Mouse (Mus musculus) liver, embryonic 14.5 days (tissue): ENCODE measurements around the gene Gcnt7. TPM values are rescaled to one million over a fixed set of nuclear protein-coding genes. Genes with fewer than 3 reads are reported as not detected.
A peak's percentile ranks its signal among the peaks of the same experiment; 100 is the strongest.

Source experiments
- ATAC-seq: fragments of 200-750 bp; cut with Nextera tagmentation; 2 replicates; pipeline ENCODE4 v1.8.0; 2017; ENCODE audit warnings: moderate number of reproducible peaks, mild to moderate bottlenecking, moderate library complexity; ENCODE audit not compliant: insufficient read depth
- DNase-seq, 3 experiments: peaks; one replicate each; pipeline ENCODE4 v3.0.0-alpha.2; 2012 to 2013; ENCODE audit warnings: low read depth in 3 of 3, low spot score in 3 of 3
- H3K27ac ChIP-seq: fragments of 300-500 bp; sonication (generic); 2 replicates; pipeline ENCODE4 v1.5.1; 2014; ENCODE audit warnings: moderate library complexity, mild to moderate bottlenecking, control low read depth, inconsistent platforms
- H3K27me3 ChIP-seq: fragments of 300-500 bp; sonication (generic); 2 replicates; pipeline ENCODE4 v1.6.1; 2014; ENCODE audit warnings: mild to moderate bottlenecking, low read length, moderate library complexity; ENCODE audit not compliant: control insufficient read depth, insufficient read depth
- H3K36me3 ChIP-seq: fragments of 300-500 bp; sonication (generic); replicated peaks from 2 replicates; pipeline ENCODE4 v1.6.1; 2014; ENCODE audit warnings: low read depth; ENCODE audit not compliant: control insufficient read depth, insufficient read depth
- H3K4me1 ChIP-seq, 2 experiments: fragments of 200-500 bp in 1 of 2; fragments of 300-500 bp in 1 of 2; sonication (generic) in 1 of 2; replicated peaks; 2 replicates each; pipeline ENCODE4 v1.6.1; 2012 to 2014; ENCODE audit warnings: antibody characterized with exemption in 1 of 2, inconsistent platforms in 1 of 2, low read length in 1 of 2; ENCODE audit not compliant: control insufficient read depth in 2 of 2, insufficient read depth in 2 of 2
- H3K4me2 ChIP-seq: fragments of 300-500 bp; sonication (generic); 2 replicates; pipeline ENCODE4 v1.6.1; 2014; ENCODE audit warnings: low read depth, mild to moderate bottlenecking, control low read depth, moderate library complexity
- H3K4me3 ChIP-seq, 2 experiments: fragments of 200-500 bp in 1 of 2; fragments of 300-500 bp in 1 of 2; sonication (generic) in 1 of 2; 2 replicates each; pipeline ENCODE4 v1.5.1; 2012 to 2014; ENCODE audit warnings: low read depth in 2 of 2, low read length in 2 of 2, mild to moderate bottlenecking in 2 of 2, control low read depth in 1 of 2, inconsistent platforms in 1 of 2, moderate library complexity in 1 of 2; ENCODE audit not compliant: insufficient read depth in 1 of 2
- H3K9ac ChIP-seq: fragments of 300-500 bp; sonication (generic); replicated peaks from 2 replicates; pipeline ENCODE4 v1.6.1; 2014; ENCODE audit warnings: mild to moderate bottlenecking, control low read depth, moderate library complexity
- H3K9me3 ChIP-seq: fragments of 300-500 bp; sonication (generic); 2 replicates; pipeline ENCODE4 v1.6.1; 2016; ENCODE audit warnings: low read length, mixed read lengths; ENCODE audit not compliant: control insufficient read depth
- CTCF ChIP-seq: IDR thresholded peaks from 2 replicates; pipeline ENCODE4 v1.5.1; 2016; ENCODE audit warnings: antibody characterized with exemption, low read depth, control low read depth
- EP300 ChIP-seq: IDR thresholded peaks from 2 replicates; pipeline ENCODE4 v1.6.1; 2016; ENCODE audit warnings: antibody characterized with exemption, low read depth
- WGBS: fragments of 180-500 bp; shearing (Covaris S2); extraction: QIAGEN DNeasy Blood & Tissue Kit; methylation state at CpG from one replicate; pipeline ENCODE4 v1.1.7; 2014; ENCODE audit not compliant: insufficient replicate concordance; 5-methylcytosine and 5-hydroxymethylcytosine counted together
- polyA plus RNA-seq, 2 experiments: library from polyadenylated mRNA; depleted of rRNA in 1 of 2; stranded (reverse) in 1 of 2; unstranded in 1 of 2; fragments of >200 nt; fragmentation: Nextera tagmentation in 1 of 2; extraction: Ambion mirVana in 1 of 2; gene quantifications; 2 replicates each; pipeline versions ENCODE4 v1.2.1 to v1.2.3; 2012 to 2014

Gene Gcnt7
- polyA plus RNA-seq, 2 experiments, result 0.24 TPM; not detected in 1

DNA sequence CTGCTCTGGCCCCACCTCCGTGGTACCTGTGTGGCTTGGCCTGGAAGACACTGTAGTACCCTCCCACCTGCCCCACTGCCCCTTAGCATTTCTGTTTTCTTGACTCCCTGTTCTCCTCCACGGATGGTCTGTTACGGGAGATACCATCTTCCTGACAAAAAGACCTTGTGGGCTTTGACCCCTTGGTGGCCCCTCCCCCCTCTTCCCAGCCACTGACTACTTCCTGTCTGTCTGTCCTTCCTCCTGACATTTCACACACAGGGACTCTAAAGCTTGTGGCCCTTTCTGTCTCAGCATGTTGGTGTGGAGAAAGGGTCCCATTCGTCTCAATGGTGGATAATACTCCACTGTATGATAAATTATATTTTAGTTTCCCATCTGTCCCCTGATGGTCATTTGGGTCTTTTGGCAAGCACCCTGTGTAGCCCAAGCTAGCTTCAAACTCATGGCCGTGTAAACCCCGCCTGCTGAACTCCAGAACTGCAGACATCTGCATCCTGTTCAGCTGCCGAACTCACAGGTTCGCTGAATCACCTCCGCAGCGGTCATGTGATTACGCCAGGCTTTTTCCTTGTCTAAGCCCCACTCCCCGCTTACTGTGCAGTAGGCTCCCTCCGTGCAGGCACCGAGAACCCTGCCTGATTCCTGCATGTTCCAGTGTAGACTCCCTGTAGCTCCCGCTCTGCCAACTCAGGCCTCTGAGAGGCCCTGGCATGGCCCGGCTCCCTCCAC lies 23.4 kb upstream of the Gcnt7 start:
- Histone ChIP-seq H3K36me3 (no peaks in the 10 kb centered on the region), H3K4me2 (no peak overlapping the region), H3K27me3 (no peaks in the 10 kb centered on the region), H3K27ac (no peak overlapping the region), H3K9ac (no peak overlapping the region), H3K4me3 (no peak overlapping the region), H3K4me1 (no peaks in the 10 kb centered on the region), H3K9me3 (no peaks in the 10 kb centered on the region)
- TF ChIP-seq EP300, result no peak
- TF ChIP-seq CTCF, result no peak
- no peak for ATAC-seq
- WGBS, result 45% methylated on average over 16 of the region's 16 CpGs
- DNase-seq, result no peak

DNA sequence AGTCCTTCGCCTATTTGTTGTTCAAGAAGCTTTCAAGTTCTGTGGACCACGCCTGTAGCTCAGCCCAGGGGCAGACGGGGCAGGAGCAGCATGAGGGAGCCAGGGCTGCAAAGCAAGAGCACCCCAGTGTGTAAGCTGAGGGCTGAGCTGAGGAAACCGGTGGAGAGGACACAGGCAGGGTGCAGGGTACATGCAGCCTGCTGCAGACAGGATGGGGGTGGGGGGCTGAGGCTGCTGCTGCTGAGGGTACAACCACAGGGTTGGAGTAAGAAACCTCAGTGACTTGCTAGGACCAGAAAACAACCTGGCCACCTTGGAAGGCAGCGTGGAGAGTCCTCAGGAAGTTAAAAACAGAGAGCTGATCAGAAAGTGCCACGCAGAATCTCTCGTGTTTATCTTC lies 21.9 kb upstream of the Gcnt7 start:
- no peak for DNase-seq
- no peak for TF ChIP-seq CTCF
- TF ChIP-seq EP300, result no peak

GRCm38 (mm10) chr2:172477860-172478259 lies 19.5 kb upstream of the Gcnt7 start:
- H3K4me3 ChIP-seq, result no peak overlapping the region
- ATAC-seq, result no peak
- DNase-seq, result peak in 2 of 3 experiments; percentile 24 to 28
- TF ChIP-seq CTCF (peak; percentile 74), EP300 (no peak)
- WGBS, result 3% methylated on average over 2 of the region's 2 CpGs
- H3K27me3 ChIP-seq, result no peaks in the 10 kb centered on the region
- H3K9me3 ChIP-seq, result no peaks in the 10 kb centered on the region
- H3K27ac ChIP-seq, result no peak overlapping the region
- no peaks in the 10 kb centered on the region for H3K36me3 ChIP-seq
- H3K4me1 ChIP-seq, result no peaks in the 10 kb centered on the region
- H3K4me2 ChIP-seq, result no peak overlapping the region
- no peak overlapping the region for H3K9ac ChIP-seq

More for the DNA sequence above, 21.9 kb upstream of the Gcnt7 start:
- Histone ChIP-seq H3K9ac (no peak overlapping the region), H3K27me3 (no peaks in the 10 kb centered on the region), H3K4me2 (no peak overlapping the region), H3K27ac (no peak overlapping the region), H3K4me3 (no peak overlapping the region), H3K4me1 (no peaks in the 10 kb centered on the region), H3K9me3 (no peaks in the 10 kb centered on the region), H3K36me3 (no peaks in the 10 kb centered on the region)
- 39% methylated on average over 7 of the region's 7 CpGs for WGBS
- ATAC-seq, result no peak

- ATAC-seq (no peak), DNase-seq (no peak)
- Histone ChIP-seq H3K4me1 (no peaks in the 10 kb centered on the region), H3K4me3 (no peak overlapping the region), H3K36me3 (no peaks in the 10 kb centered on the region), H3K27ac (no peak overlapping the region), H3K4me2 (no peak overlapping the region), H3K9me3 (no peaks in the 10 kb centered on the region), H3K9ac (no peak overlapping the region), H3K27me3 (no peaks in the 10 kb centered on the region)
- TF ChIP-seq EP300, result no peak
- TF ChIP-seq CTCF, result no peak
- 39% methylated on average over 3 of the region's 3 CpGs for WGBS
Measured at GRCm38 (mm10) chr2:172477350-172477749, 19.0 kb upstream of the Gcnt7 start.

DNA sequence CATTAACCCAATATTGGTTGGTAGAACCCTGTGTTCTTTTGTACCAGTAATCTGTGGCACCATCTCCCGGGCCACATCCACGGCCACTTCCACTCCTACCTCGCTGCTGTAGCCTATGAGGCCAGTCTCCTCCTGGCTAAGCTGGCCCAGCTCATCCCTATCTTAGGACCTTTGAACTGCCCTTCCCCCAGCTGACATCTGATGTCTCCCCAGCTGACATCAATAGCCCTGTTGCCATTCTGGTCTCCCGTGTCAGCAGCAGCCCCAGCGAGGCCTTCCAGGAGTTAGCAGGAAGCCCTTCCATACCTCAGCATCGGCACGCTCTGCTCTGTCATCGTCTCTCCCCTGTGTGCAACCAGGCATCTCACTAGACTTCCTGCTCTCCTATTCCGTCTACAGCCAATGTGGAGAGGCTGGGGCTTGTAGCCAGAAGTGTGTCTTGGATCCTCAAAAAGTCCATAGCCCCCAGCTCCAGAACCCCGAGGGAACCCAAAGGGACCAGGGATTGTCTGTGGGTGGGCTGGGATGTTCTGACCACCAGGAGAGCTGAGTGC lies 18.4 kb upstream of the Gcnt7 start:
- TF ChIP-seq EP300, result no peak
- no peak for TF ChIP-seq CTCF

More for the DNA sequence above, 18.4 kb upstream of the Gcnt7 start:
- H3K4me3 ChIP-seq, result no peak overlapping the region
- H3K4me1 ChIP-seq, result no peaks in the 10 kb centered on the region
- H3K4me2 ChIP-seq, result no peak overlapping the region
- WGBS, result 13% methylated on average over 10 of the region's 10 CpGs
- H3K9ac ChIP-seq, result no peak overlapping the region
- H3K36me3 ChIP-seq, result no peaks in the 10 kb centered on the region
- no peaks in the 10 kb centered on the region for H3K27me3 ChIP-seq
- DNase-seq (no peak), ATAC-seq (no peak)
- H3K9me3 ChIP-seq, result no peaks in the 10 kb centered on the region
- H3K27ac ChIP-seq, result no peak overlapping the region
